Mouse (Mus musculus) liver, embryonic 14.5 days (tissue): Measurements from ENCODE around the gene Stat6.

Experiments
- CTCF ChIP-seq: IDR thresholded peaks from 2 replicates; pipeline ENCODE4 v1.5.1; 2016; ENCODE audit warnings: antibody characterized with exemption, low read depth, control low read depth
- EP300 ChIP-seq: IDR thresholded peaks from 2 replicates; pipeline ENCODE4 v1.6.1; 2016; ENCODE audit warnings: antibody characterized with exemption, low read depth

DNA sequence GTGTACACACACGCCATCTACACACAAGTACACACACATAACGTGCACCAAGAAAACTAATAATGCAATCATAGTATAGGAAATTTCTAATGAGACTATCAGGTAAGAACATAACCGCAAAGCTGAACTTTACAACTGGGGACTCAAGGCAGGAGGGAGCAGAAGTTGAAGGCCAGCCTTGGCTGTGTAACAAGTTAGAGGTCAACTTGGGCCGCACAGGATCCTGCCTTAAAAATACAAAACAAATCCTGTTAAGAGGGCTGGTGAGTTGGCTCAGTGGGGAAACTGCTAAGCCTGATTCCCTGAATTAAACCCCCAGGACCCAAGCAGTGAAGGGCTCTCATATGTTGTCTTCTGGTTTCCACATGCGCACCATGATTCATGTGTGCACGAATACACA is 40.6 kb upstream of the Stat6 start:
- TF ChIP-seq CTCF, result no peak
- no peak for TF ChIP-seq EP300
